In the genomic region with DNA sequence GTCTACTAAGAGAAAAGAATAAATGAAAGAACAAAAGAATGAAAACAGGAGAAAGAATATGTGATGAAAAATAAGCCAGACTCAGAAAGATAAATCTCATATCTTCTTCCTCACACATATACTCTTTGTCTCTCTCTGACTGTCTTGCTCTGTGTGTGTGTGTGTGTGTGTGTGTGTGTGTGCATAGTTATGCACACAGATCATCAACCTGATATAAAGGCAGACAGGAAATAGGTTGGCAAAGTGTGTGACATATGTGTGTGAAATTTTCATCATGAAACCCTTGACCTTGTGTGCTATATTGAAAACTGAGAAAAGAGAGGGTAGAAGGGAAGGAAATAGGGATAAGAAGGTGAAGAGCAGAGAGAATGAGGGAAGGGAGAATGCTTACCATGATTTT, we compare ENCODE assay signal across 15 mouse cellular contexts.
"Had no signal": no experiment of that assay in that cellular context is flagged by ENCODE, and none has a peak within 500 bp of the region (broad histone marks: within the 10 kb centered on the region; RNA-seq: fewer than 3 reads in every experiment).

No protein-coding gene starts in this region.

- H3K27ac ChIP-seq: neural tube, embryonic 15.5 days; stomach, embryonic 15.5 days; stomach, postnatal 0 days had no signal

- H3K4me3 ChIP-seq: neural tube, embryonic 15.5 days; stomach, embryonic 15.5 days had no signal

- DNase-seq: retina, postnatal 1 day; right cerebral cortex, adult 18-20 months; right cerebral cortex, postnatal 14 days; right cerebral cortex, postnatal 25 days; right cerebral cortex, postnatal 4 days; spleen, adult 18-20 months; thymus, adult 18-20 months; thymus, adult 2 months; thymus, postnatal 14 days; thymus, postnatal 25 days; thymus, postnatal 36 days; thymus, postnatal 4 days had no signal
